Mouse (Mus musculus) kidney, postnatal 36 days (tissue): ENCODE data around the gene Grrp1.
"Not testable (repeated sequence)": the region's sequence is repeated elsewhere in the genome, so short reads cannot be mapped to it uniquely, and the experiment has no call there.

Experiments
- DNase-seq, 2 experiments: peaks; one replicate each; pipeline ENCODE4 v3.0.0; 2021 to 2022; ENCODE audit warnings: mixed read lengths in 2 of 2

Grrp1 gene

DNA sequence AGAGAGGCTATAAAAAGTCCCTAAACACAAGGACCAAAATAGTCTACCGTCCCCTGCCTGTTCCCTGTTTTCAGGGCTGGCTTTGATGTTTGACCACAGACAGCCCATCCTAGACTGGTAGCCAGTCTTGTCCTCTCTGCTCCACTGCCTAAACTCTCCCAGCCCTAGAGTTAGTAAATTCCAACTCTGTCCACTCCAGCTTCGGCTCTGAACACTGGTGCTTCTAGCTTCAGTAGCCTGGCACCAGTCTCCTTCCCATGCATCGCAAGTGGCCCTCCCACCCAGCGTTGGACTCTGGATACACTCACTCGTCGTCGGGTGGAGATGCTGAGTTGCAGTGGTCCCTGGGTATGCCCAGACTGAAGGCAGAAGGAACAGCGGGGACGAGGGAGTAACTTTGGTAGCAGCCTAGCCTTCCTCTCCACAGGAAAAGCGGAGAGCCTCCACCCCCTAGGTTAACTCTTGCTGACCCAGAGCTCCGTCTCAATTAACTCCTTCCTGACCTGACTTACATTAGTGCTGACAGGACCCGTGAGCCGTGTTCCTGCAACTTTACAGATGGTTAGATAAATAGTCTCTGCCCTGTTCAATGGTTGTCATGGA, at the start of gene Grrp1:
Gene Grrp1, minus strand, starts transcription at position 385 of the 603 bp plus-strand sequence.
- peak; percentile 56 to 59 for DNase-seq

DNA sequence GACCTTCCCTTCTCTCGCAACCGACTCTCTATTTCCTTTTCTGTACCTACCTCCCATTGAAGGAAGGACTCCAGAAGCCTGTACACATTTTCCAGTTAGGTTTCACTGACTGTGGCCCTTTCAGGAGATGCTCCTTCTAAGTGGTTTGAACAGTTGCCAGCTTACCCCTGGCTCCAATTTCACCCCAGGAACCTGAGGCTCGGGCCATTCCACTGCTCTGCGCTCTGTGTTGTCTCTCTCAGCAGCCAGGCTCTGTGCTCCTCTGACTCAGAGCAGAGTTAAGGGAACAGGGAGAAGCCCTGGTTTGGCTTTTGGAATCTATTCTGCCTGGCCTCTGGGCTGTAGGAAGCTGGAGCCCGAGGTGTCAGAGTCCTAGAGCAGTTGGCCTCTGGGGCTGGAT, 48.2 kb upstream of the Grrp1 start:
- no peak for DNase-seq

DNA sequence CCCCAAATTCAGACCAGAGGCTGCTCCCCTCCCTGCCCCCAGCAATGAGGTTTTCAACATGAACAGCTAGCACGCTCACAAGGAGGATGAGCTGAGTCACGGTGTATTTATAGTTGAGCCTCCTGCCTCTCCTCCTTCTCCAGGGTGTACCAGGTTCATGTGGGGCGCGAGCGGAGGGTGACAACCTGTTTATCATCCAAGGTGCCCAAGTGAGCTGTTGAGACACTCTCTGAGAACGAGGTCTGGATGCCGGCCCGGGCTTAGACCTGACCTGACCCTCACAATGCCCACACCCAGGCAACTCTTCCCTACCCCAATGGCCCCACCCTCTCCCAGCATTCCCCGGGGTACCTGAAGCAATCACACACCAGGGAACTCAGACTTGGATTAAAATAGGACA, 46.4 kb upstream of the Grrp1 start:
- DNase-seq = no peak

DNA sequence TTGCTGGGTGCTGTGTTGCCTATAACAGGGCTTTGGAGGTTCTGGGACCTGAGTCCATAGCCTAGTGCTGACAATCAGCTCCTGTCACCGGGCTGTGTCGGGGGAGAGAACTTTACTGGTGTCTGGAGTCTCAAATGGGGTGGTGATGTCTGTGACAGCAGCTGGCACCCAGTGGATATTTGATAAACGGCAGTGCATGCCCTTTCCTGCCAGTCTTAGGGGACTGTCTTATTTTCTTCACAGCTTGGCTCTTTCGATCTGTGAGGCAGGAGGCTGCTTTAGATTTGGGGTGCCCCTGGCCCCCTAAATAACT, 45.5 kb upstream of the Grrp1 start:
- no peak for DNase-seq

DNA sequence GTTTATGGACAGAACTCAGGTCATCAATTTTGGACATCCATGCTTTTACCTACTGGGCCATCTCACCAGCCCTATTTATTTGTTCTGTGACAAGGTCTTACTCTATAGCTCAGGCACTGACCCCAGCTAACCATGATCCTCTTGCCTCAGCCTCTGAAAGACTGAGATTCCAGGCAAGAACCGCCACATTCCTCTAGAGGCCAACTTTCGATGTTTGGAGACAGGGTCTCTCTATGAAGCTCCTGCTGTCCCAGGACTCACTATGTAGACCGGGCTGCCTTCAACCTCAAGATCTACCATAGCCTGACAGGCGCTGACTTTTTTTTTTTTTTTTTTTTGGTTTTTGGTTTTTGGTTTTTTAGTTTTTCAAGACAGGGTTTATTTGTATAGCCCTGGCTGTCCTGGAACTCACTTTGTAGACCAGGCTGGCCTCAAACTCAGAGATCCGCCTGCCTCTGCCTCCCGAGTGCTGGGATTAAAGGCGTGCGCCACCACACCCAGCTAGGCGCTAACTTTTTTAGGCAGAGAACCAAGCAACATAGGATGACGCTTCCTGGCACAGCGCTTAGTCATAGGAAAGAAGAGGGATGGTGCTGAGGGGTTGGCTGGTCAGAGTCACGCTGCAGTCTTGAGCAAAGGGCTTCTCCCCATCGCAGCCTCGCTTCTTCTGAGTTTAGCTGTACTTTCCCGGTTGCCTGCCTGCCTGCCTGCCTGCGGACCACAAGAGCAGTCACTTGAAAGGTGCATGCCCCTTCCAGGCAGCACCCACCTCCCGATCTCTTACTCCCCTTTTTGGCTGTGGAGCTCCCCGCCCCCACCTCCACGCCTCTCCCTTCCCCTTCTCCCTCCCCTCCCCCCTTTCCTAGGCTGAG, 45.0 kb upstream of the Grrp1 start:
- DNase-seq = no peak

DNA sequence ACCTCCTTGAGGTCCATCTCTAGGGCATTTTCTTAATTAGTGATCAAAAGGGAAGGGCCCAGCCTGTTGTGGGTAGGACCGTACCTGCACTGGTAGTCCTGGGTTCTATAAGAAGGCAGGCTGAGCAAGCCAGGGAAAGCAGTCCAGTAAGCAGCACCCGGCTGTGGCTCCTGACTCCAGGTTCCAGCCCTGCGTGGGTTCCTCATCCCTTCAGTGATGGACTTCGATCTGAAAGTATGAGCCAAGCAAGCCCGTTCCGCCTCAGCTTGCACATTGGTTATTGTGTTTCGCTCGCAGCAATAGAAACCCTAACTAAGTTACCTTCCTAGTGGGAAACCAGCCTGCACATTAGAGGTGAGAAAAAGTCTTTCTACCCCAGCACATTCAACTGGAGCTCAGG, 43.5 kb upstream of the Grrp1 start:
- DNase-seq = peak; percentile 44 to 45

DNA sequence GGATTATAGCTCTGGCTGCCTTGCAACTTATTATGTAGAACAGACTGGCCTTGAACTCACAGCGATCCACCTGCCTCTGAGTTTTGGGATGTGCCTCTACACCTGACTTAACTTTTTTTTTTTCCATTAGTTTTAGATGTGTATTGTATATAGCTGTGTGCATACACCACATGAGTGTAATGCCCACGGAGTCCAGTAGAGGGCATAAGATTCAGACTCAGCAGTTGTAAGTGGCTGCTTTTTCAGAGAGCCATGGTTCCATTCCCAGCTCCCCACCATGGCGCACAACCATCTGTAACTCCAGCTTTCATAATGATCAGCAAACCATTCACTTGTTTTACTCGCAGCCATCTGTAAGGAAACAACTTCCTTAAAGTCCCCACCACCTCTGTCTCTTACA, 42.6 kb upstream of the Grrp1 start:
- DNase-seq = no peak

DNA sequence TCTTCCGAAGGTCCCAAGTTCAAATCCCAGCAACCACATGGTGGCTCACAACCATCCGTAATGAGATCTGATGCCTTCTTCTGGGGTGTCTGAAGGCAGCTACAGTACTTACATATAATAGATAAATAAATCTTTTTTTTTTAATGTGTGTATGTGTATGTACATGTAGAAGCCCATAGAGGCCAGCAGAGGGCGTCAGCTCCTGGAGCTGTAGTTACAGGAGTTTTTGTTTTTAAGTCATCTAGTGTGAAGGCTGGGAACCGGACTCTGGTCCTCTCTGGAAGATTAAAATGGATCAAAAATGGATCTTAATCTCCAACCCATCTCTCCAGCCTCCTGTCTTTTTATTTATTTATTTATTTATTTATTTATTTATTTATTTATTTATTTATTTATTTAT, 42.2 kb upstream of the Grrp1 start:
- DNase-seq = not testable (repeated sequence)

DNA sequence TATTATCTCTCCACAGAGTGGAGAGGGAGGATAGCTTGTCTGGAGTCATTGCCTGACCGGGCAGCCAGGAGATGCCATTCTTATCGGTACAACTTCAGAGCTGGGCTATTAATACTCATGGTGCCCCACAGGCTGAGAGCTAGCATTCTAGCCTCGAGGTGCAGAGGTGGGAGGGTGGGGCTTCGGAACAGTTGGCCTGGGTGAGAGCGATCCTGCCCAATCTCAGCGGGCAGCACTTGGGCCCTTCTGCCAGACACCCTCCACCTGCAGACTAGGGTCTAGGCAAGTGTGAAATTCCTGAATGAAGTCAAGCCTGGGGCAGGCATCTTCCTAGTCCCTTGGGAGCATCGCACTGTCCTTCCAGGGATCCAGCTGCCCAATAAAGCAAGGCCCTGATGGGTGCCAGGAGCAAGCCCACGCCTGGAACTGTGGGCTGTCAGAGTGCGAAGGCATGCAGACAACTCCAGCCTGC, 39.8 kb upstream of the Grrp1 start:
- DNase-seq = no peak

DNA sequence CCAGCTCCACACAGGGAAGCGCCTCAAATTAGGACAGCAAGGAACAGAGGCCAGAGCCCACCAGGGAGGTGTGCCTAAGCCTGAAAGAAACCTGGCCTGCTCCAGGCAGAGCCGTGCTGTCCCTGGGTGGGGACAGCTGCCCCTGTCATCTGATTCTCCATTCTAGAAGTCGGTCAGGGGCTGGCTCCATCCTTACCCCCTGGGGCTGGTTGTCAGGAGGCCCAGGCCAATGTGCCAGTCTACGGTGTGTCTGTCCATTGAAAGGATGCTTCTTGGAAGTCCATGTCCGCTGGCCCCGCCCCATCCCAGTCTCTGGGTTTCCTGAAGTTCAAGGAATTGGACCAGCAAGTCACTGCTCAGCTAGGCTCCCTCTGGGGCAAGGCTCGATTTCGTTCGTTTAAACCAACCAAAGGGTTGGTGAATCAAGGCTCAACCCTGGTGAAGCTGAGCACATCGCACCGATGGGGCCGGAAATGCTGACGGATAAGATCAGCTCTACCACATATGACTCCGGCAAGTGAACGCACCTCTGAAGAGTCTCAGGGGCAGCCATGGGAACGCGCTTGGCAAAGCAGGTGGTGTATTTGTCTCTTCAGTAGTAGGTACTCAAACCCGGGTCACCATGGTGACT, 39.3 kb upstream of the Grrp1 start:
- no peak for DNase-seq

DNA sequence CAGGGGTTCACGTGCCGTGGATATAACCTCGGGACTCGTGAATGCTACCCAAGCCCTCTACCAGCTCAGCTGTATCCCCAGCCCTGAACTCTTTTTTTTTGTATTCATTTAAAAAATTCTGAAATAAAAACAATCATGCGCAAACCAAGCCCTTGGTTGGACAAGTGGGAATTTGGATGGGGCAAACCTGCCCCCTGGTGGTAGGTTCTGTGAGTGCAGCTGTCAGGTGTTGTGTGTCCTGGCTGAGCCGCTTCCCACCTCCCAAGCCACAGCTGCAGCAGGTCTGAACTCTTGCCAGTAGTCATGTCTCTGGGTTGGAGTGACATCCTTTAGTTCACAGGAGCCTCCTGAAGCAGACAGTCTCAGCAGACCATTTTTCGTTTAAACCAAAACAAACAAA, 38.2 kb upstream of the Grrp1 start:
- peak; percentile 68 to 88 for DNase-seq

DNA sequence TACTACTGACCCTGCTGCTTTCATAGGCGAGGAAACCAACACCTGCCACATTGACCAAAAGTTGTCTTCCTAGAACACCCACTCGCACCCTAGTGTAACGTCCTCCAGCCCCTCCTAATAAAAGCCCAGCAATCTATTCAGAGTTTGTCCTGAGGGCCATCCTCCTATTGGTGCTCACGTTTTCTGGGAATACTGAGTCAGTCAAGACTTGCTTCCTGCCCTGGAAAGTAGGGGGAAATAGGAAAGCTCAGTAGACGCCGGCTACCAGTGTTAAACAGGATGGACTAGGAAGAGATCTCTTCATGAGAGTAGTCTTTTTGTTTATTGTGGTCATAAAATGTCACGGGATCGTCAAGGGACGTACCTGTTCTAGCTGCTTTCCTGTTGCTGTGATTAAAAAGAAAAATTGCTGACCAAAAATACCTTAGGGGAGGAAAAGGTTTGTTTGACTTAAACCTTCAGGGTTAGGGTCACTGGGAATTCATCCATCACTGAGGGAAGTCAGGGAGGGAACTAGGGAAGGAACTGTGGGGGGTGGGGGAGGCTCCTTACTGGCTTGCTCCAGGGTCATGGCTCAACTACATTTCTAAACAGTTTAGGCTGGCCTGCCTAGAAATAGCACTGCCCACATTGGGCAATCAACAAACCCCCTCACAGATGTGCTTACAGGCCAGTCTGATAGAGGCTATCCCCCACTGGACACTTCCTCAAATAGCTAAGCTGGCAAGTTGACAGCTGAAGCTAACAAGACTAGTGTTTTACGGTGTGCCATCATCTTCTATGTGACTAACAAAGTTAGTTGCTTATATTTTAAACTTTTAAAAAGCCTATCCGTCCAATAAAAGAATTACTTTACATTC, 34.7 kb upstream of the Grrp1 start:
- DNase-seq = peak in 1 of 2 experiments; percentile 28

DNA sequence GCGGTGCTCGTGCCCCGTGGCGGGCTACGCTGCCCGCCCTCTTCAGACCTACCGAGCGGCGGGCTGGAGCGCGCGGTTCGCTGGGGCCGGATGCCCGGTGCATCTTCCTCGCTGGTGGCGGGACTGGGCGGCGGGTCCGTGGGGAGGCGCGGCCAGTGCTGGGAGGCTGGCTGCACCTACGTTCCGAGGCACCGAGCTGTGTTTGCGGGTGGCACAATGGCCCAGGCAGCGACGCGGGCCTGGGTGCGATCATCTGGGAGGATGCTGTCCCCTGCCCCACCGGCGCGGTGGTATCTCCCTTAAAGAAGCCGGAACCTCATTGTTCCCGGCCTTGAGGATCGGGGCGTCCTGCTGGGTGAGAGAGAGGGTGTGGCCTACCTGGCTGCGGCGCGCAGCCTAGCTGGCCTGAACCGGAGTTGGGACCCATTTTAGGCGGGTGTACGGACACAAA, 33.7 kb upstream of the Grrp1 start, which contains the start of gene Pdik1l:
Gene Pdik1l, minus strand, starts transcription at position 321 of the 451 bp plus-strand sequence.
- DNase-seq = peak; percentile 79 to 82

DNA sequence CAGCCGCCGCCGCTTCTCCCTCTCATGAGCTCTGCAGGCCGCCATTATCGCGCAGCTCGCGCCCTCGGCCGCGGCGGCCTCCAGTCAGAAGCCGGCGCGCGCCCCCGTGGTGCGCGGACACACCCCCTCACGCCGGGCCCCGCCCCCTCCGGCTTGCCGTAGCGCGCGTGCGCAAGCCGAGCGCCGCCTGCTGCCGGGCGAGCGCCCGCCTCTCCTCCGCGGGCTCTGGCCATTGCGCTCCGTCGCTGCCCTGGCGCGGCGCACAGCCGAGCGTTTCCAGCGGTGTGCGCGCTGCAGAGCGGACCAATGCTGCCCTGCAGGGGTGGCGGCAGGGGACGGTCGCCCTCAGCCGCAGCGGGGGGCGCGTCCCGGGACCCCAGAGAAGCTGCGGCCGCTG, 33.3 kb upstream of the Grrp1 start:
- DNase-seq = peak; percentile 94 to 97

DNA sequence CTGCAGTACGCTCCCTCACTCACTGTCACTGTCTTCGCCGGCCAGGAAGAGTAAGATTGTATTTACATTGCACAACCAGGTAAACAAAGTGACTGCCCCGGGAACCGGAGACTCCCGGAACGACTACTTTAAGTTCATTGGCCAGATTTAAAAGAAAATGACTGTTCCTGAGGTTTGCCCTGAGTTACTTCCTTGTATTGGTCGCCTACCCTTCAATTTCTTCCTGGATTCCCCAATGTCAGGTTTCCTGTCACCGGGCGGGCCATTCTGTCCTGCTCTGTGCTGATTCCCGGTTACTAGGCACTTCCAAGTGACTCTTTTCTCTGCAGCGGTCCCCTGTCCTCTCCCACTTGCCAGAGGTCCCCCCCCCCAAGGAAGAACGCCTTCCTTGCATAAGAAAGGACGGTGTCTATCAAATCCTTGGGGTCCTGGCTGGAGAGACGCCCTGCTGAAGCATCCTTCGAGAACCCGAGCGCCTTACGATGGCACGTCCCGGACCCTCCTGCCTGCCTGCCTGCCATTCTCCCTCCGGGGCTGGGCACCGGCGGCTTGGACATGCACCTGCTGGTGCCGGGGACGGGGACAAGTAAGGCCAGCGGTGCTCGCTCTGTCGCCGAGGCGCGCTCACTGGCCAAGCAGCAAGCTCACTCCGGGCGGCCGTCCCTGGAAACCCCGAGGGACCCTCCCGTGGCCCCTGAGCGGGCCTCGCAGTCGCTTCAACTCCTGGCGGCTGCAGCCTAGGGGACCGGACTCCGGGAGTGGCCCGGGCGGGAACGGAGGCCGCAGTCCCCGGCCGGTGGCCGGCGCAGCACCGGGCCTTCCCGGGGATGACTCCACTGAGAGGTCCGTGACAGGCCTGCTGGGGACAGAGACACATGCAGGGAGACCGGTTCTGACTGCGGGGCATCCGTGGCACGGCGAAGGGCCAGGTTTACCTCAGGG, 32.6 kb upstream of the Grrp1 start:
- DNase-seq = peak in 1 of 2 experiments; percentile 19

DNA sequence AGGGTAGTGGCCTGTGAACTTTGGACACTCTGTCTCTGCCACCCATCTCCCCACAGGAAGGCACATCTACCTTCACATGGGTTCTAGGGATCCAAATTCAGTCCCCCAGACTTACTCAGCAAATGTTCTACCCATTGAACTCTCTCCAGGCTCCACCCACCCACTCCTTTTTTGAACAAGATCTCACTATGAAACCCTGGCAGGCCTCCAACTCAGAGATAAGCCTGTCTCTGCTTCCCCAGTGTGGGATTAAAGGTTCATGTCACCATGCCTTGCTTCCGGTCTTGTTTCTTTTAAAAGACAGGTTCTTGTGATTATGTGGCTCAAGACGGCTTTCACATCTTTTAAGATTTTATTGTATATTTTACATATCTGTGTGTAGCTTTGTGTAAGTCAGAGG, 31.0 kb upstream of the Grrp1 start:
- no peak for DNase-seq

DNA sequence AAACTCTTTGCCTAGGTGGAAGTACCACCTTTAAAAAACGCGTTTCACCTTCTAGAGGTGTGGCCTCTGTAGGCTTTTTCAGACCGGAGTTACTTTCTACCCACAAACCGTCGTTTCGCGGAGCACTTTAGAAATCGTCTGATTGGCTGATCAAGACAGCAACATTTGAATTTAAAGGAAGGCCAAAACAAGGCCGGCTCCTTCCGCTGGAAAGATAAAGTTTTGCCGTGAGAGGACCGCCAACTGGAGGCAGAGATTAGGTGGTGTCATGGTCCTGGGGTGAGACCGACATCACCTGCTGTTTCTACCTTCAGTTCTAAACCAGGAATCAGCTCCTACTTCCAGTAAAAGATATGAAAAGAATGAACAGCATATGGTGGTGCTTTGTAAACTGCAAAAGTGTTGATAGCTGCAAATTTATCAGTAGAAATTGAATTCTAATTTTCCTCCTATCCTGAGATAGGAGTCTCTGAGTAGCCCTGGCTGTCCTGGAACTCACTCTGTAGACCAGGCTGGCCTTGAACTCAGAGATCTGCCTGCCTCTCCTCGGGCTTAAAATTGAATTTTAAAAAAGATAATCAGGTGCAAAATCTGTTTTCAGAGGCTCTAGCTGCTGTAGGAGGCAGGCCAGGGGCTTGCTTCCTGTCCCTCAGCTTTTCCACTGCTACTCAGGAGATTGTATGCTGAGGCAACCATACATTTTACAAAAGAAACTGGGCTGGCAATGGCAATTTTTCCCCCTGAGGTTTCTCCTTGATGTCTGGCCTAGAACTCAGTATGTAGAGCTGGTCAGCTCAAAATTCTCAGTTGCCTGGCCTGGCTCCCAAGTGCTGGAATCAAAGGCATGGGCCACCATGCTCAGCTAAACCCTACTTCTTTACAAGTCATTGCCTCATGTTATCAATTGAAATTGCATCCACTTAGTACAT, 19.8 kb upstream of the Grrp1 start:
- no peak for DNase-seq

DNA sequence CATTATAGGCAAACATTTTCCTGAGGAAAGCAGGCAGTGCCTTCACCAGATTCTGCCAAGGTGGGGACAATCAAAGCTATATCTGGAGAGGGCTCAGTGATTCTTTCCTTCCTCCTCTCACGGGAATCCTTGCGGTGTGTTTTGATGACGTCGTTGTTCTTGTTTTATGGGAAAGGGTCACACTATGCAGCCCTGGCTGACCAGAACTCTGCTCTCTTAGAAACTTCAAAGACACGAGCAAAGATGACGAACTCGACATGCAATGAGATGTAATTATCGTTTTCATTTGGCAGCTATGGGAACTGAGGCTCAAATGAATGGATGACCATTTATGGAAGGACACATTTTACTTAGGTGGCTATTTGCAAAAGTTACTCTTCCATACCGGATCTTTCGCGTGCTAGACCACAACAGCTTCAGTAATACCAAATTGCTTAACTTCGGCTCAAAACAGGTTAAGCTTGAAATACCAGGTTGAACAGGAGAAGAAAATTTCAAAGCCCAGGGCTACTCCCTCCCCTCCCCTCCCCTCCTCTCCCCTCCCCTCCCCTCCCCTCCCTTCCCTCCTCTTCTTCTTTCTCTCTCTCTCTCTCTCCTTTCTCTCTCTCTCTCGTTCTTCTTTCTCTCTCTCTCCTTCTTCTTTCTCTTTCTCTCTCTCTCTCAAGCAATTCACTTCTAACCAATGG, 19.0 kb upstream of the Grrp1 start:
- no peak for DNase-seq

DNA sequence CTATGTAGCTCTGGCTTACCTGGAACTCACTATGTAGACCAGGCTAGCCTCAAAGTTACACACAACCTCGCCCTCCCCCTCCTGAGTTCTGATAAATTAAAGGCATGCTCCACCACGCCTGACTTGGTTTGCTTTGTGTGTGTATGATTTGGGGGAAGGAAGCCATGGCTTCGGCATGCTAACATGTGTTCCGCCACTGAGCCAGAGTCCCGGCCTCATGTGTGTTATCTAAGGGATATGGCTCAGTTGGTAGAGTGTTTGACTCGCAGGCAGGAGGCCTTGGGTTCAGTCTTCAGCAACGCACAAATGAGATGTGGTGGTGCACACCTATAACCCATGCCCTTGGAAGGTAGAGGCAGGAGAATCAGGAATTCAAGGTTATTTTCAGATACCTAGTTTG, 18.1 kb upstream of the Grrp1 start:
- no peak for DNase-seq

DNA sequence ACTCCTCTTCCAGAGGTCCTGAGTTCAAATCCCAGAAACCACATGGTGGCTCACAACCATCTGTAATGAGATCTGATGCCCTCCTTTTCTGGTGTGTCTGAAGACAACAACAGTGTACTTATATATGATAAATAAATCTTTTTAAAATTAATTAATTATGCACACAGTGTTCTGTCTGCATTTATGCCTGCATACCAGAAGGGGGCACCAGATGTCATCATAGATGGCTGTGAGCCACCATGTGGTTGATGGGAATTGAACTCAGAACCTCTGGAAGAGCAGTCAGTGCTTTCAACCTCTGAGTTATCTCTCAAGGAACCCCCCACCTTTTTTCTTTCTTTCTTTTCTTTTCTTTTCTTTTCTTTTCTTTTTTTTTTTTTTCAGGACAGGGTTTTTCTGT, 15.7 kb upstream of the Grrp1 start:
- not testable (repeated sequence) for DNase-seq
